Mouse (Mus musculus) retina, postnatal 1 day (tissue): ENCODE results near the gene Mgat1.
"Not testable (repeated sequence)": the region's sequence is repeated elsewhere in the genome, so short reads cannot be mapped to it uniquely, and the experiment has no call there.

ENCODE experiments used
- DNase-seq: peaks from one replicate; pipeline ENCODE4 v3.0.0-alpha.2; 2012

Gene Mgat1

GRCm38 (mm10) chr11:49265101-49265500, 21.1 kb downstream of the Mgat1 start:
- no peak for DNase-seq

DNA sequence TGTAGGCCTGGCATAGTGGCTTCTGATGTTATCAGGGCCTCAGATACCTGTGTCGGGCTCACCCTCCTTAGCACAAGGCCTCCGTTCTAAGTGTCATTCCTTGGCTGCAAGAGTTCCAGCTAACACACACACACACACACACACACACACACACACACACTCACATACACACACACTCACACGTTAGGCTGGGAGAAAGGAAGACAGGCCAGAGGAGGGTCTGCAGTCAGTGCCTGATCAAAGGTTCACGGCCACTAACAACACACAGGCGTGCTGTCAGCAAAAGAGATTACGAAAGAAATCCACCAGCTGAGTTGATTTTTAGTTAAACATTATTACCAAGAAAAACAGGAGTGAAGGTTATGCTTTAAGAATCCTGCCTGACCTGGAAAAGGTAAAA, 22.7 kb downstream of the Mgat1 start:
- no peak for DNase-seq

GRCm38 (mm10) chr11:49267316-49267715, 23.3 kb downstream of the Mgat1 start:
- no peak for DNase-seq

DNA sequence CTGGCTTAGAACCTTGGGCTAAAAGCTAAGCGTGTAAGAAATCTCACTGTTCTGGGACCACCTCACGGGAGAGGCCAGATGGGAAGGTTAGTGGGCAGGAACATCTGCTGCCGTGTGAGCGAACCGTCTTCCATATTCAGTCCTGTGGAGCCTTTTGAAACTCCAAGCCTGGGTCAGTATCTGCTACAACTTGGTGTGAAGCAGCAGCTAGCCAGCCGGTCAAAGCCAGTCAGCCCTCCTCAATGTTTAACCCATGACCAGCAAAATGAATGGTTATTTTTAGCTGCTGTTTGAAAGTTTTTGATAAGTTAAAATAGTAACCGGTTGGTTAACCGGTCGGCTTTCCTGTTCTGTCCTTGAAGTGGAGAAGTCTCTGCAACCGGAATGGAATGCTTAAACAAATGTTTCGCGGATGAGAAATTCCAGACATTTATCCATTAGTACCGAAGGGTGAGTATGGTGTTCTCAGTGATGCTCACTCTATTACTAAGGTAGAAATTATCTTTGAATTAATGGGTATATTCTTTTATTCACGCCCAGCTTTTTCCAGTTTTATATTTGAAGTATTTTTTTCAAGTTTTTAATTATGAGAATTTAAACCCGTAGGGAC, 24.1 kb downstream of the Mgat1 start:
- DNase-seq = peak; percentile 39

- no peak for DNase-seq
Observed at GRCm38 (mm10) chr11:49269761-49270160, 25.8 kb downstream of the Mgat1 start.

DNA sequence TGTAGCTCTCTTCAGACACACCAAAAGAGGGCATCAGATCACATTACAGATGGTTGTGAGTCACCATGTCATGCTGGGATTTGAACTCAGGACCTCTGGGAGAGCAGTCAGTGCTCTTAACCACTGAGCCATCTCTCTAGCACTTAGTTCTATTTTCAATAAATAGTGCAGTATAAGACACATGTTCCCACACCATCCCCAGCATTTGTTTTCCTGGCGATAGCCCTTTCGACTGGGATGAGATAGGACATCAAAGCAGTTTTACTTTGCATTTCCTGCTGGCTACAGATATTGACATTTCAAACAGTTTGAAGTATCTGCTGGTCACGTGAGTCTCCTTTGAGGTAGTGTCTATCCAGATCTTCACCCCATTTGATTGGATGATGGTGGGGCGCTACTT, 26.4 kb downstream of the Mgat1 start:
- no peak for DNase-seq

- peak; percentile 78 for DNase-seq
Observed at GRCm38 (mm10) chr11:49271334-49271733, 27.3 kb downstream of the Mgat1 start.

GRCm38 (mm10) chr11:49273834-49274519, 30.0 kb downstream of the Mgat1 start:
- DNase-seq = no peak

DNA sequence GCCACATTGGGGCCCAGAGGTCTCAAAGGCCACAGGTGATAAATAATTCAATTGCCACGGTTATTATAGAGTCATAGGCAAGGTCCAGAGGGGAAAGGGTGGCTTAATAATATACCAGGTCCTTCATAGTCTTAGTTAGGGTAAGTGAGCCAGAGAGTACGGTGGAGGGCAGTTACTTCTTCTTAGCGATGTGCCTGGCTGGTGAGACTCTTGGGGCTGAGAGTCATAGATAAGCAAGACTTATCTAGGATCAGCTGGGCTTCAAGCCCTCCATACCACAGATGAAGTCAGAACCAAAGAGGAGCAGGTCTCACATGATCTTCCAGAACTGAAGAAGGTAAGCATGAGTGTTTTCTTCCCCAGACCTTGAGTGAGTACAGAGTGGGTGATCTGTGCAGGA, 34.2 kb downstream of the Mgat1 start, which contains the start of gene Olfr1393:
TSS of gene Olfr1393 (plus strand) at position 83 of the 400 bp plus-strand sequence.
- DNase-seq = no peak

DNA sequence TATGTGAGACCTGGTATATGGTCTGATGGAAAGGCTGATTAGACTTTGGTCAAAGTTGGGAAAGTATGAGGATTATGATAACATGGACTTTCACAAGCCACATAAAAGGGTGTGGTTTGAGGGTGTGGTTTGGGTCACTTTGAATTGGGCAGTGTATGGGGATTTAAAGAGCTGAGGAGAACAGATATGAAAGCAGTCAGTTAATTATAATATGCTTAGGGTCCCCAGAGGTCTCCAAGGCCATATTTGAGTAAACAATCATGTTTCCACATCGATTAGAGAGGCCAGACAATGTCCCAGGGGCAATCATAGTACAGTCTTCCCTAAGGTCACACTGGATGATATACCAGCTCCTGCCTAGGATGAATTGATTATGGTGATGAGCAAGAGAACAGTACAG, 41.0 kb downstream of the Mgat1 start, which contains the start of gene Olfr1392:
TSS of gene Olfr1392 (plus strand) at position 301 of the 400 bp plus-strand sequence.
- DNase-seq = not testable (repeated sequence)

DNA sequence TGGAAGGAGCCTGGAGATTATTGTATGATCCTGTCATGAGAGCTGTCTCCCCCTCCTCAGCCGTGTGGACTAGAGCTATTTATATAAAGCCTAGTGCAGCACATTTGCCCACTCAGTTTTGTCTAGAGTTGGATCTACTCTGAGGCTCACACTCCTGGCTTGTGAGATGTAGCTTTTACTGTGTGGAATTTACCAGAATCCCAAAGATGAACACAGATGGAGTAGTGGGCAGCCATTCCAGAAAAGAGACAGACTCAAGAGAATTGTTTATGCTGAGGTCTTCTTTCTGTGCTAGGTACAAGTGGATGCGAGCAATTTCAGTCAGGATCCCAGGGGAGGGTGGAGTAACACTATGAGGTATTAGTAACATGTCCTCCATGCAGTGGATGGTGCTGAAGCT, 43.3 kb downstream of the Mgat1 start:
- no peak for DNase-seq

DNA sequence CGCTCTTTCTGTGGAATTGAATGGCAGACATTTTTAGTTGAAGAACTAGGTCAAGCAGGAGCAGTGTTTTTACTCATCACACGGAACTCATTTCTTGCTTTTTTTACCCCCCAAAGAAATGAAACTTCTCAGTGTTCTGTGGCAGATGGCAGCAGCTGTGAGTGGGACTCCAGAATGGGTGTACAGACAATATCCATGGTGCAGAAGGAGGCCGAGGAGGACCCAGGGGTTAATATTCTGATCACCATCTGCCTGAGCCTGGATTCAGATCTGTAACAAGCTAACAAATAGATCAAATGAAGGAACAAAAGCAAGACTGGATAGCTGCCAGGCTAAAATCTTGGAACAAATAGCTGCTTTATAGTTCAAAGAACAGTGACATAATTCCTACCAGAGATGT, 48.8 kb downstream of the Mgat1 start:
- peak; percentile 35 for DNase-seq

- DNase-seq = no peak
Observed at GRCm38 (mm10) chr11:49304441-49304840, 60.5 kb downstream of the Mgat1 start, which contains the start of gene Olfr10. Gene Olfr10 (plus strand): TSS chr11:49304741.

DNA sequence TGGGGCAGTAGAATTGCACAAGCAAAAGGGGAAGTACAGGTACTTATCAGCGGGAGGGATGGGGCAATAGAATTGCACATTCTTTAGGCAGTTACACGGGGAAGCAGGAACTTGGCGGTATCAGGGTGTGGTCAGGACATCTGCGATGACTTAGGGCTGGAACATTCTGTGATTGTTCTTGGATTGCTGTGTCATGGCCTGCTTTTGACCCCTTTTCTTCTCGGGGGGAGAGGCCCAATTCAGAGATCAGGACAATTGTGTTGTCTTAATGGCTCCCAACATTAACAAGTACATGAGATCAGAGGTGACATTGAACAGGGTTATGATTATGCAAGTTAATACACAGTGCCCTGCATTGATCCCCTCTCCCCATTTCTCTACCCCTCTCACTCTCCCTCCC, 64.6 kb downstream of the Mgat1 start:
- DNase-seq = not testable (repeated sequence)
